Mouse (Mus musculus): ENCODE measurements at regions not wholly inside any gene's neighbourhood (a gene's known extent, or its start where the extent isn't known, plus 50 kb on each side); places are given as distances from the start of the nearest gene placed in this dataset.

DNA sequence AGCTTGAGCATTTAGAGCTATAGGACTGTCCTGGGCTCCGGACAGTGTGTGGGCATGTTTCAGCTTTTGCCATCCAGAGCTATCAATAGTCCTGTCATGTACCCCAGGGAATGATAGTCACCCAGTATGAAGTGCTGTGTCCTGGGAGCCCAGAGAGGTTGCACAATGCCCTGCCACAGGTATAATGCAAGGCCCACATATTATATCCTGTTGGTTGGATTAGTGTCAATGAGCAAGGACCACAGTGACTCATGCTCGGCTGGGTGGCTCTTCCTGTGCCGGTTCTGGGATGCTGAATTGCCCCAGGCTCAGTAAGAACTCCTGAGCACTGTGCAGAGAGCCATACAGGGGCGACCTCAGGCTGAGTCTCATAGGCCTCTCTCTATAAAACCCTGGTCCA, 54.5 kb upstream of the Ccnd1 start:
- DNase-seq (ENCODE audit: low read depth, low spot score): no peak

DNA sequence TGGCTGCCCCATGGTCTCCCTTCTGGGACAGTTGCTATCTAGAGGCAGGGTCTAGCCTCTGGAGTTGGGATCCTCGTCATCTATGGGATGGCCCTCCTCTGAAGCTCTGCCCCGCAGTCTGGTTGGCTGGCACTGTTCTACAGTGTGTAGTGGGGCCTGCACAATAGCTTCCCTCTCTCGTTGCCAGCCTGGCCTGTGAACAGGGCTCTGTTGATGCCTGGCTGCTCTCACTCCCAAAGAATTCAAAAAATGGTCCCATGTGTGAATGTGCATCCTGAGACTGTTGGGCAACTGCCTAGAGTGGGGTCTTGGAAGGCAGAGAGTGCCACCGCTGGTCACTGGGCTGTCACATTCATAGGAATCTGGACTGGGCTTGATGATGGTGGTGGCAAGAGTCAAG, 53.8 kb upstream of the Ccnd1 start:
- no peak for DNase-seq (ENCODE audit: low read depth, low spot score)

DNA sequence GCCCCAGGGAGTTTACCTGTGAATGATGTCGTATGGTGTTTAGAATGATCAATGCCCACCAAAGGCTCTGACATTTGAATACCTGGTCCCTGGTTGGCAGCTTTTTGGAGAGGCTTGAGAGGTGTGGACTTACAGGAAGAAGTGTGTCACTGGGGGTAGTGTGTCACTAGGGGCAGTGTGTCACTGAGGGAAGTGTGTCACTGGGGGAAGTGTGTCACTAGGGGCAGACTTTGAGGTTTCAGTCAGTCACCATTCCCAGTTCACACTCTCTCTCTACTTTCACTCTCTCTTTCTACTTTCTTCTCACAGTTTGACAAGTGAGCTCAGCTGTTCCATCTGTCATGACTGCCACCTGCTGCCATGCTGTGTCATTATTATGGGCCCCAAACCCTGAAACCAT, 52.0 kb upstream of the Ccnd1 start:
- DNase-seq (ENCODE audit: low read depth, low spot score): no peak

Data from forelimb bud, embryonic 11.5 days (tissue).